Mouse (Mus musculus): ENCODE data around the gene Wars. TPM values are rescaled to one million over a fixed set of nuclear protein-coding genes. Genes with fewer than 3 reads are reported as not detected.
"Not testable (repeated sequence)": the region's sequence is repeated elsewhere in the genome, so short reads cannot be mapped to it uniquely, and the experiment has no call there.

The Wars gene
- polyA plus RNA-seq, 1 experiment from 2014 or later: 34.5 TPM

- no peaks in the 10 kb centered on the region for H3K4me1 ChIP-seq (replicated peaks; ENCODE audit: control insufficient read depth, insufficient read depth, low read length)
- 0 out of 2 replicates have a peak, but pooled peaks cover 4% of the 10 kb centered on the region for H3K36me3 ChIP-seq (ENCODE audit: control insufficient read depth, insufficient read depth)
- no peak overlapping the region for H3K9ac ChIP-seq (ENCODE audit: low read depth, low read length)
- H3K27me3 ChIP-seq (replicated peaks; ENCODE audit: control insufficient read depth, insufficient read depth, low read length): no peaks in the 10 kb centered on the region
- no peak overlapping the region for H3K4me2 ChIP-seq (replicated peaks; ENCODE audit: low read depth)
- H3K27ac ChIP-seq (ENCODE audit: low read depth, low read length): no peak overlapping the region
- H3K9me3 ChIP-seq (ENCODE audit: control insufficient read depth): no peaks in the 10 kb centered on the region
- 71% methylated on average over 4 of the region's 4 CpGs for WGBS
- no peak for ATAC-seq
- no peak overlapping the region for H3K4me3 ChIP-seq (ENCODE audit: low read depth, low read length)
- no peak for TF ChIP-seq CTCF (IDR thresholded peaks at IDR 0.05; ENCODE audit: low read depth)
Observed at GRCm38 (mm10) chr12:108849488-108850022, 44.4 kb downstream of the Wars start.

DNA sequence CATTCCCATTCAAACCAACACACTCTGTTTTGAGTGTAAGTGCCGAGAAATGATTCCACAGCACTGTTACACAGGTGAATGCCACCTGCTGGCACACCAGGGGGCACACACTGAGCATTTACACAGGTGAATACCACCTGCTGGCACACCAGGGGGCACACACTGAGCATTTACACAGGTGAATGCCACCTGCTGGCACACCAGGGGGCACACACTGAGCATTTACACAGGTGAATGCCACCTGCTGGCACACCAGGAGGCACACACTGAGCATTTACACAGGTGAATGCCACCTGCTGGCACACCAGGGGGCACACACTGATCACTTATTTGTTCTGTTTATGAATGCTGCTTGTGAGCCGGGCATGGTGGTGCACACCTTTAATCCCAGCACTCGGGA, 45.9 kb downstream of the Wars start:
- 93% methylated on average over 3 of the region's 3 CpGs for WGBS
- not testable (repeated sequence) for H3K27ac ChIP-seq (ENCODE audit: low read depth, low read length); H3K4me2 ChIP-seq (replicated peaks; ENCODE audit: low read depth); H3K36me3 ChIP-seq (ENCODE audit: control insufficient read depth, insufficient read depth); H3K27me3 ChIP-seq (replicated peaks; ENCODE audit: control insufficient read depth, insufficient read depth, low read length); H3K4me3 ChIP-seq (ENCODE audit: low read depth, low read length); H3K9ac ChIP-seq (ENCODE audit: low read depth, low read length); H3K4me1 ChIP-seq (replicated peaks; ENCODE audit: control insufficient read depth, insufficient read depth, low read length); H3K9me3 ChIP-seq (ENCODE audit: control insufficient read depth); ATAC-seq
- TF ChIP-seq CTCF (IDR thresholded peaks at IDR 0.05; ENCODE audit: low read depth): peak; percentile 66

DNA sequence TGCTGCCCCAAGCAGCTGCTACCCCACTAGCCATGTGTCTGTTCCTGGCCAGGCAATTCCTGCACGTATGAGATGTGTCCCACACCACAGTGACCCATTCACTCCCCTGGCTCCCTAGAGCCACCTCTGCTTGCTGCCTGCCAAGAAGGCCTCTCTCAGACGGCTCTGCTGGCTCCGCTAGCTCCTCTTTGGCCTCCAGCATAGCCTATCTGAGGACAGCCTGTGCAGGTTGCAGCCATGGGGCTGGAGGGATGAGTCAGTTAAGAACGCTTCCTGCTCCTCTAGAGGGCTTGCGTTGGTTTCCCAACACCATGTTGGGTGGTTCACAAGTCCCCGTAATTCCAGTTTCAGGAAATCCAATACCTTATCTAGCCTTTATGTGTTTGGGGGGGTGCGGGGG, 51.3 kb downstream of the Wars start:
- H3K36me3 ChIP-seq (ENCODE audit: control insufficient read depth, insufficient read depth): peaks cover 25% of the 10 kb centered on the region
- H3K4me1 ChIP-seq (replicated peaks; ENCODE audit: control insufficient read depth, insufficient read depth, low read length): peaks cover under 1% of the 10 kb centered on the region; the same call in 1 of the 2 replicates
- TF ChIP-seq CTCF (IDR thresholded peaks at IDR 0.05; ENCODE audit: low read depth): no peak
- ATAC-seq: no peak
- H3K4me2 ChIP-seq (replicated peaks; ENCODE audit: low read depth): no peak overlapping the region
- H3K27me3 ChIP-seq (replicated peaks; ENCODE audit: control insufficient read depth, insufficient read depth, low read length): no peaks in the 10 kb centered on the region
- H3K27ac ChIP-seq (ENCODE audit: low read depth, low read length): no peak overlapping the region
- no peak overlapping the region for H3K4me3 ChIP-seq (ENCODE audit: low read depth, low read length)
- H3K9me3 ChIP-seq (ENCODE audit: control insufficient read depth): no peaks in the 10 kb centered on the region
- 88% methylated on average over 7 of the region's 7 CpGs for WGBS
- no peak overlapping the region for H3K9ac ChIP-seq (ENCODE audit: low read depth, low read length)

DNA sequence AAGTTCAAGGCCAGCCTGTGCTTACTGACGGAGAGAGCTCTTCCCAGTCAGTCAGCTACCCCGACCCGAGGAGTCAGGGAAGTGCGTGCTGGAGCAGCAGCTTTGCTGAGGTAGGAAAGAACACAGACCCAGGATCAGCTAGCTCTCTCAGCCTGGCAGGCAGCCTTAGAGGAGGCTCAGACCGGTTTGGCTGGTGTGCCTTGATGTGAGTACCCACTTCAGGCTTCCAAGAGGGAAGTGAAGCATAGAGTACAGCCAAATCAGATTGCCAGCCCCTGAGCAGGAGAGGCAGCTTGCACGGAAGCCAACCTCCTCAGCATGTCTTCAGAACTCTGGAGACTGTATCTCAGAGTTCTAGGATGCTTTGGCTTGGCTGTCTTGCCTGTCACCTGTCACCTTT, 52.8 kb downstream of the Wars start:
- Histone ChIP-seq H3K4me3 (ENCODE audit: low read depth, low read length) (no peak overlapping the region), H3K4me1 (replicated peaks; ENCODE audit: control insufficient read depth, insufficient read depth, low read length) (peaks cover 6% of the 10 kb centered on the region), H3K27me3 (replicated peaks; ENCODE audit: control insufficient read depth, insufficient read depth, low read length) (no peaks in the 10 kb centered on the region), H3K9ac (ENCODE audit: low read depth, low read length) (0 out of 2 replicates have a peak overlapping the region, but pooled peaks have one; percentile 22), H3K27ac (ENCODE audit: low read depth, low read length) (no peak overlapping the region), H3K36me3 (ENCODE audit: control insufficient read depth, insufficient read depth) (peaks cover 25% of the 10 kb centered on the region), H3K9me3 (ENCODE audit: control insufficient read depth) (no peaks in the 10 kb centered on the region), H3K4me2 (replicated peaks; ENCODE audit: low read depth) (no peak overlapping the region)
- WGBS: 82% methylated on average over 6 of the region's 6 CpGs
- ATAC-seq: no peak
- TF ChIP-seq CTCF (IDR thresholded peaks at IDR 0.05; ENCODE audit: low read depth): no peak

DNA sequence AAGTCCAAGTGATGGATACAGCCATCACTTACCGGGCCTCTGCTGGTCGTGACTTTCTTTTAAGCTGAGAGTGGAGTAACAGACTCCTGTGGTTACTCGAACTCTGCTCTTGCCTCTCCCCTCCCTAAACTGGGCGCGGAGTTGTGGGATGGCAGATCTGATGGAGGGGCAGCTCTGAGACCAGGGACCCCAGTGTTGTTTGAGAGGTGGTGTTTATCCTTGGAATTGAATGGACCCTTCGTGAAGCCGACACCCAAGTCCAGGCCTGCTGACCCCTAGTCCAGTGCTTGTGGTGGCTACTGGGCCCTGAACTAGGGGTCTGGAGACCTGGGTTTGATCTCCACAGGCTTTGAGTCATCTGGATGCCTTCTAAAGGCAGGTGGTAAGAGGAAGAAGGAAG, 57.3 kb downstream of the Wars start:
- no peak for TF ChIP-seq CTCF (IDR thresholded peaks at IDR 0.05; ENCODE audit: low read depth)
- H3K27me3 ChIP-seq (replicated peaks; ENCODE audit: control insufficient read depth, insufficient read depth, low read length): no peaks in the 10 kb centered on the region
- H3K9ac ChIP-seq (ENCODE audit: low read depth, low read length): peak overlapping the region; percentile 51
- ATAC-seq: no peak
- peaks cover 6% of the 10 kb centered on the region for H3K4me1 ChIP-seq (replicated peaks; ENCODE audit: control insufficient read depth, insufficient read depth, low read length)
- no peak overlapping the region for H3K27ac ChIP-seq (ENCODE audit: low read depth, low read length)
- H3K4me2 ChIP-seq (replicated peaks; ENCODE audit: low read depth): peak overlapping the region; percentile 87
- H3K4me3 ChIP-seq (ENCODE audit: low read depth, low read length): peak overlapping the region; percentile 69
- 20% methylated on average over 7 of the region's 7 CpGs for WGBS
- H3K9me3 ChIP-seq (ENCODE audit: control insufficient read depth): no peaks in the 10 kb centered on the region
- H3K36me3 ChIP-seq (ENCODE audit: control insufficient read depth, insufficient read depth): peaks cover 6% of the 10 kb centered on the region; the same call in 1 of the 2 replicates

GRCm38 (mm10) chr12:108835840-108836409, 58.0 kb downstream of the Wars start, which contains the start of the genes Slc25a29 and Slc25a47:
TSS of gene Slc25a29 (minus strand) at chr12:108835883.
TSS of gene Slc25a47 (plus strand) at chr12:108836046.
- ATAC-seq: peak; percentile 99
- Histone ChIP-seq H3K4me2 (replicated peaks; ENCODE audit: low read depth) (peak within 1 kb of the TSS; percentile 87), H3K9me3 (ENCODE audit: control insufficient read depth) (no peaks in the 10 kb centered on the region), H3K9ac (ENCODE audit: low read depth, low read length) (peak within 1 kb of the TSS; percentile 51), H3K36me3 (ENCODE audit: control insufficient read depth, insufficient read depth) (peaks cover 4% of the 10 kb centered on the region; the same call in 1 of the 2 replicates), H3K4me1 (replicated peaks; ENCODE audit: control insufficient read depth, insufficient read depth, low read length) (peaks cover 6% of the 10 kb centered on the region), H3K4me3 (ENCODE audit: low read depth, low read length) (peak within 1 kb of the TSS; percentile 69), H3K27ac (ENCODE audit: low read depth, low read length) (peak within 1 kb of the TSS; percentile 71), H3K27me3 (replicated peaks; ENCODE audit: control insufficient read depth, insufficient read depth, low read length) (no peaks in the 10 kb centered on the region)
- under 1% methylated on average over 53 of the region's 53 CpGs for WGBS
- TF ChIP-seq CTCF (IDR thresholded peaks at IDR 0.05; ENCODE audit: low read depth): 0 out of 2 replicates have a peak, but pooled peaks have one; percentile 11
